Mouse (Mus musculus): Measurements from ENCODE around the gene Tbc1d22b.

DNA sequence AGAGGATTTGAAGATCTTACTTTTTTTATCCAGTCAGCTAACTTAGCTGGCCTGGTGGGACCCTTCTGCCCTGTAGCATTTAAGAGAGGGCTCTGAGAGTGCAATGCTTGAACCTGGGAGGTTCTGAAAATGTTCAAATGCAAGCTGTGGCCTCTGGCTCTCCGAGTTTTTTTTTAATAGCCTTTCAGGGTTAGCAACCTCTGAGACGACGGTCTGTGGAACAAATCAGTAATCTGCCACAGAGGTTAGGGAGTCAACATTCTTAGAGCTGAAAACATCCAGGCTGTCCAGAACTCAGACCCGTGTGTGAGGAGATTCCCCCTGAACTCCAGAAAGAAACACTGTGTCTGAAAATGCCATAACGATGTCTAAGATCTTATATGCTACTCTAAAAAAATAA lies 8.9 kb downstream of the Tbc1d22b start:
- no peak for TF ChIP-seq CTCF (IDR thresholded peaks at IDR 0.05; ENCODE audit: borderline replicate concordance, insufficient read depth, low read length)
- no peak for TF ChIP-seq POLR2A (IDR thresholded peaks at IDR 0.05; ENCODE audit: low read depth, low read length)

Data from embryonic fibroblast, embryonic 13.5 days (primary cell).